Mouse (Mus musculus) liver, adult 2 months (tissue): ENCODE measurements around the gene Dbn1.

Experiments used
- CTCF ChIP-seq: fragments of 200-500 bp; IDR thresholded peaks from 2 replicates; pipeline ENCODE4 v1.5.1; 2011; ENCODE audit warnings: low read depth, low read length, control low read depth
- POLR2A ChIP-seq: fragments of 200-500 bp; IDR thresholded peaks from 2 replicates; pipeline ENCODE4 v1.6.1; 2011; ENCODE audit warnings: low read length, control low read depth; ENCODE audit not compliant: insufficient read depth; ENCODE audit errors: extremely low read depth

DNA sequence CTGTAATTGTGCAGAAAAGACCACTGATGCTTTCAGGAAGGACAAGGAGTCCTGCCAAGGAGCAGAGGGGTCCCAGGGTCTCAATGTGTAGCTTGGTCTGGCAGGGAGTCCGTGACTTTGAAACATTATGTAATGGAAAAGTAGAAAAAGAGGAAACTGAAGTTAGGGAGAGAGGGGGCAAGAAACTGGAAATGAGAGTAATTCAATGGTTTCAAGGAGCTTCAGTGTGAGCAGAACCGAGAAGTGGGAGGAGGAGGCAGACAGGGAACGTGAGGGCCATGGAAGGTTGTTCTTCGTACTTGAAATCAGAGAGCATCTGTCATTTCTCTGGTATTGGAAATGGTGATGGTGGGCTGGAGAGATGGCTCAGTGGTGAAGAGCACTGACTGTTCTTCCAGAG lies 31.7 kb upstream of the Dbn1 start:
- no peak for TF ChIP-seq POLR2A
- TF ChIP-seq CTCF: no peak
